Mouse (Mus musculus) forebrain, postnatal 0 days (tissue): Measurements from ENCODE around the gene Lyz1. TPM values are rescaled to one million over a fixed set of nuclear protein-coding genes. Genes with fewer than 3 reads are reported as not detected.
"Not testable (repeated sequence)": the region's sequence is repeated elsewhere in the genome, so short reads cannot be mapped to it uniquely, and the experiment has no call there.

ENCODE experiments used
- ATAC-seq: fragments of 200-750 bp; cut with Nextera tagmentation; 2 replicates; pipeline ENCODE4 v1.8.0; 2017; ENCODE audit warnings: mild to moderate bottlenecking, moderate library complexity
- DNase-seq: peaks from one replicate; pipeline ENCODE4 v3.0.0-alpha.2; 2015
- H3K27ac ChIP-seq: fragments of 300-500 bp; sonication (generic); 2 replicates; pipeline ENCODE4 v1.5.1; 2014; ENCODE audit warnings: low read depth, mild to moderate bottlenecking, antibody characterized with exemption, low read length, moderate library complexity, mixed read lengths
- H3K27me3 ChIP-seq: fragments of 300-500 bp; sonication (generic); 2 replicates; pipeline ENCODE4 v1.6.1; 2014; ENCODE audit warnings: mild to moderate bottlenecking, low read length, mixed read lengths; ENCODE audit not compliant: insufficient read depth
- H3K36me3 ChIP-seq: fragments of 300-500 bp; sonication (generic); 2 replicates; pipeline ENCODE4 v1.6.1; 2014; ENCODE audit warnings: mild to moderate bottlenecking, moderate library complexity; ENCODE audit not compliant: insufficient read depth
- H3K4me1 ChIP-seq: fragments of 300-500 bp; sonication (generic); 2 replicates; pipeline ENCODE4 v1.6.1; 2014; ENCODE audit warnings: antibody characterized with exemption; ENCODE audit not compliant: insufficient read depth
- H3K4me2 ChIP-seq: fragments of 300-500 bp; sonication (generic); 2 replicates; pipeline ENCODE4 v1.6.1; 2014; ENCODE audit warnings: low read depth, mild to moderate bottlenecking, moderate library complexity
- H3K4me3 ChIP-seq: fragments of 300-500 bp; sonication (generic); 2 replicates; pipeline ENCODE4 v1.5.1; 2014; ENCODE audit warnings: low read depth, low read length, mixed read lengths
- H3K9ac ChIP-seq: fragments of 300-500 bp; sonication (generic); 2 replicates; pipeline ENCODE4 v1.6.1; 2014; ENCODE audit warnings: mild to moderate bottlenecking
- H3K9me3 ChIP-seq: fragments of 300-500 bp; sonication (generic); 2 replicates; pipeline ENCODE4 v1.6.1; 2016; ENCODE audit warnings: low read length
- CTCF ChIP-seq: sonication (generic); IDR thresholded peaks from 2 replicates; pipeline ENCODE4 v1.5.1; 2016; ENCODE audit warnings: antibody characterized with exemption, control low read depth, low read depth
- WGBS: fragments of 180-500 bp; shearing (Covaris S2); extraction: QIAGEN DNeasy Blood & Tissue Kit; methylation state at CpG from one replicate; pipeline ENCODE4 v1.1.7; 2014; 5-methylcytosine and 5-hydroxymethylcytosine counted together
- polyA plus RNA-seq: library from polyadenylated mRNA; unstranded; fragments of >200 nt; fragmentation: Nextera tagmentation; extraction: Ambion mirVana; gene quantifications from 2 replicates; pipeline ENCODE4 v1.2.1, GENCODE M21; 2015
- total RNA-seq: library from RNA; depleted of rRNA; stranded (reverse); fragments of >200 nt; gene quantifications from 2 replicates; pipeline ENCODE4 v1.2.3, GENCODE M21; 2014

Gene Lyz1
- total and polyA plus RNA-seq, 2 experiments from 2014 or later, result 0.16 TPM; not detected in 1

- Histone ChIP-seq H3K4me1 (no peaks in the 10 kb centered on the region), H3K36me3 (no peaks in the 10 kb centered on the region), H3K4me2 (no peak overlapping the region), H3K27ac (no peak overlapping the region), H3K9ac (no peak overlapping the region), H3K4me3 (no peak overlapping the region), H3K27me3 (no peaks in the 10 kb centered on the region), H3K9me3 (no peaks in the 10 kb centered on the region)
- 91% methylated on average over 3 of the region's 3 CpGs for WGBS
- TF ChIP-seq CTCF, result no peak
- ATAC-seq (no peak), DNase-seq (no peak)
Measured at GRCm38 (mm10) chr10:117287226-117287850, 5.3 kb downstream of the Lyz1 start.

GRCm38 (mm10) chr10:117286366-117286970 lies 6.2 kb downstream of the Lyz1 start:
- Histone ChIP-seq H3K36me3 (no peaks in the 10 kb centered on the region), H3K4me1 (no peaks in the 10 kb centered on the region), H3K9me3 (no peaks in the 10 kb centered on the region), H3K9ac (no peak overlapping the region), H3K27me3 (no peaks in the 10 kb centered on the region), H3K4me3 (no peak overlapping the region), H3K4me2 (no peak overlapping the region), H3K27ac (no peak overlapping the region)
- no peak for ATAC-seq
- TF ChIP-seq CTCF, result no peak
- 99% methylated on average over 6 of the region's 6 CpGs for WGBS
- no peak for DNase-seq

GRCm38 (mm10) chr10:117285584-117285983 lies 7.1 kb downstream of the Lyz1 start:
- not testable (repeated sequence) for H3K36me3 ChIP-seq, ATAC-seq, H3K27ac ChIP-seq, DNase-seq, H3K4me1 ChIP-seq, H3K27me3 ChIP-seq, H3K9me3 ChIP-seq, H3K9ac ChIP-seq, H3K4me2 ChIP-seq, H3K4me3 ChIP-seq
- 89% methylated on average over 3 of the region's 7 CpGs for WGBS

- H3K27me3 ChIP-seq, result no peaks in the 10 kb centered on the region
- no peak for ATAC-seq
- 89% methylated on average over 10 of the region's 10 CpGs for WGBS
Measured at GRCm38 (mm10) chr10:117284578-117285520, 7.8 kb downstream of the Lyz1 start.

GRCm38 (mm10) chr10:117283871-117284577 lies 8.6 kb downstream of the Lyz1 start:
- no peak overlapping the region for H3K4me2 ChIP-seq
- WGBS, result 77% methylated on average over 7 of the region's 7 CpGs
- no peaks in the 10 kb centered on the region for H3K4me1 ChIP-seq
- DNase-seq, result no peak
- no peaks in the 10 kb centered on the region for H3K9me3 ChIP-seq
- H3K36me3 ChIP-seq, result no peaks in the 10 kb centered on the region
- H3K27ac ChIP-seq, result no peak overlapping the region
- no peak overlapping the region for H3K4me3 ChIP-seq
- no peak for ATAC-seq
- no peak for TF ChIP-seq CTCF
- no peak overlapping the region for H3K9ac ChIP-seq
- H3K27me3 ChIP-seq, result no peaks in the 10 kb centered on the region

More at GRCm38 (mm10) chr10:117284578-117285520, 7.8 kb downstream of the Lyz1 start:
- TF ChIP-seq CTCF, result no peak
- Histone ChIP-seq H3K36me3 (no peaks in the 10 kb centered on the region), H3K4me2 (no peak overlapping the region), H3K4me1 (no peaks in the 10 kb centered on the region), H3K9me3 (no peaks in the 10 kb centered on the region), H3K27ac (no peak overlapping the region), H3K9ac (no peak overlapping the region), H3K4me3 (no peak overlapping the region)
- no peak for DNase-seq

- H3K4me2 ChIP-seq, H3K4me1 ChIP-seq, ATAC-seq, H3K9ac ChIP-seq, H3K27me3 ChIP-seq, DNase-seq, H3K4me3 ChIP-seq, H3K27ac ChIP-seq, H3K36me3 ChIP-seq, H3K9me3 ChIP-seq: not testable (repeated sequence)
- 91% methylated on average over 4 of the region's 4 CpGs for WGBS
Measured at GRCm38 (mm10) chr10:117283196-117283595, 9.5 kb downstream of the Lyz1 start.
